Mouse (Mus musculus): ENCODE results near the gene Oas1h. TPM values are rescaled to one million over a fixed set of nuclear protein-coding genes. Genes with fewer than 3 reads are reported as not detected.

Gene Oas1h
- not detected for total RNA-seq (2023)

DNA sequence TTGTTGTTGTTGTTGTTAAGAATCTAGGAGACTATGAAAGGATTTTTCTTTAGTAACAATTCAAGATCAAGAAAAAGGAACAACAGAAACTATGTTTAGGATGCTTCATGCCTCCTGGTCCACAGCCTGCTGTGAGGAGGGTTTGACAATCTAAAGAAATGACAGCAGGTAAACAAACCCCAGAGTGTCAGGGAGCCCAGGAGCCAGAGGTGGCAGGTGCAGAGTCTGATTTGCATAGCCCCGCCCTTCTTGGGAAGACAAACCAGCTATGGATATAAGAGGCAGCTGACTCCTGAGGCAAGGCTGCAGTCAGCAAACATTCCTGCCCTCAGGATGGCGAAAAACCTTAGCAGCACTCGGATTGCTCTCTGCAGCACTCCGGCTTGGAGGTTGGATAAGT lies at the start of gene Oas1h:
Gene Oas1h (plus strand): TSS at position 301 of the 400 bp plus-strand sequence.

DNA sequence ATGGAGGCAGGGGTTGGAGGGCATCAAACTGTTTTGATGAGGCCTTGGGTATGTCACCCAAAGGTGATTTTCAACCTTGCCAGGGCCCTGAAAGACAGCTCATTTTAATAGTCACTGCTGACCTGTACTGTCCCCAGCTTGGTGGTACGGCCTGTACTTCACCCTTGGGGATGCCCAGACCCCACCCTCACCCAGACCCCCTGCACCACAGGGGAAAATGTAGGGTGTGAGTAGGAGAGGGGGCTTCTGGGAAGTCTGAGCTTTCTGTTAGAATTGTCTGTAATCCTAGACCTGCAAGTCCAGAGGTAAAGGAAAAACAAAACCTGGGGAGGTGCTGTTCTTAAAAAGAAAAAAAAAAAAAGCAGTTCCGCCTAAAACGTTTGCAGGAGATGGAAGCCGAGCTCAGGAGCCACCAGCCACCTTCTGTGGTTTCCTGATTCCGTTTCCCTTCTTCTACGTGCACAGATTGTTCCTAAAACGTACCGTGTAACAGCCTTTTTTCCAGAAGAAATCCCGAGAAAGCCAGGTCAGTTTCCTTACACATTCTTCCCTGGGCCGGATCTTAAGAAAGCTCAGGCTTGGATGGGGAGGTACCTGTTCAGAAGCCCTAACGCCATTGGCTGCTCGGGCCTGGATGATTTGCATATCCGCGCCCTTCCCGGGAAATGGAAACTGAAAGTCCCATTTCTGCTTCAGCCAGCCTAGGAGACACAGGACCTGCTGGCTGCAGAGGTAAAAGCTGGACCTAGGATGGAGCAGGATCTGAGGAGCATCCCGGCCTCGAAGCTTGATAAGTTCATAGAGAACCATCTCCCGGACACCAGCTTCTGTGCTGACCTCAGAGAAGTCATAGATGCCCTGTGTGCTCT lies 49.0 kb upstream of the Oas1h start, which contains the start of gene Oas1c:
Gene Oas1c (minus strand): TSS at position 564 of the 869 bp plus-strand sequence.

DNA sequence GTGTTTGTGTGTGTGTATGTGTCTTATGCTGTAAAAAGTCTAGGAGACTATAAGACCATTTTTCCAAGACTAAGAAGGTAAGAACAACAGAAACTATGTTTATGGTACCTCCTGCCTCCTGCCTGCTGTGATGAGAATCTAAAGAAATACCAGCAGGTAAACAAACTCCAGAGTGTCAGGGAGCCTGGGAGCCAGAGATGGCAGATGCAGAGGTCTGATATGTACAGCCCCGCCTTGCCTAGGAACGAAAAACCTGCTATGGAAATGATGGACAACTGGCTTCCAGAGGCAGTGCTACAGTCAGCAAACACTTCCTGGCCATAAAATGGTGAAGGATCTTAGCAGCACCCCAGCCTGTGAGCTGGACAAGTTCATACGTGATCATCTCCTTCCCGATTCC lies 14.2 kb upstream of the Oas1h start, which contains the start of gene Oas1f:
Gene Oas1f (plus strand): TSS at position 301 of the 400 bp plus-strand sequence.

GRCm38 (mm10) chr5:120887413-120887812 lies 26.2 kb downstream of the Oas1h start, which contains the start of gene Oas1g:
Gene Oas1g, minus strand, starts transcription at chr5:120887613.

DNA sequence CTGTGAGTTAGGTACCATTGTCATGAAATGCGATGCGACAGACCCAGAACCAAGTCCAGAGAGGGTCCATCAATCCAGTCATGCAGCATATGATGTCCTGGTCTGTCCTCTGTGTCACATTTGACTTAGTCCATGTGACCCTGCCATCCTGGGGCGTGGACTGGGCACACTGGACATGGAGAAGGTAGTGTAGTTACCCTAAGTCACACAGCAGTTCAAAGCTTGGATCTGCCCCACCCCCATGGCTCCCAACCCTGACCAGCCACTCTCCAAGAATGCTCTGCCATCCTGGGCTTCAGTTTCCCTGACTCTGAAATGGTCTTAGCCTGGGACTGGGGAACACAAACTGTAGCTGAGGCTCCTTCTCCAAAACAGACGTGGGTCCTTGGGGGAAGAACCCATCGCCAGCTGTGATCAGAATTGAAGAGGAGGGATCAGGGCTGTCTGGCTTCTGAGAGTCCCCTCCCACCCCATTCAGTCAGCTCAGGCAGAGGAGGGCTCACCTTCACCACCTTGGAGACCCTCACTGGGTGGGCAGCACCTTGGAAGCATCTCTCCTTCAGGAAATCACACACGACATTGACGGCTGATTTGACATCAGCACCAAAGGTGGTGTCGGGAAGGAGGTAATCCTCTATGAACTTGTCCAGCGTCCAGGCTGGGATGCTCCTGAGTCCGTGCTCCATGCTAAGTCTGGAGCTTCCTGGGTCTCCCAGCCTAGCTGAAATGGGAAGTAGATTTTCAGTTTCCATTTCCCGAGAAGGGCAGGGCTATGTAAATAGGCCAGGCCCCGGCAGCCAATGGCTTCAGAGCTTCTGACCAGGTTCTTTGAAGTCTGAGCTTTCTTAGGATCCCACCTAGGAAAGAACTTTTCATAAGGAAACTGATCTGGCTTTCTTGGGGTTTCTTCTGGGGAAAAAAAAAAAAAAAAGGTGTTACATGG lies 45.8 kb downstream of the Oas1h start, which contains the start of gene Oas1a:
Gene Oas1a (minus strand): TSS at position 731 of the 943 bp plus-strand sequence.

GRCm38 (mm10) chr5:120914204-120914603 lies 53.0 kb downstream of the Oas1h start, which contains the start of gene Oas1d:
Gene Oas1d, plus strand, starts transcription at chr5:120914536.

Other genes with a start within 250 kb of the Oas1h start
- 4.6 TPM for gene Rita1, start 248.8 kb upstream of the Oas1h start, total RNA-seq (2023)
- 116 TPM for gene Ddx54, start 248.7 kb upstream of the Oas1h start, total RNA-seq (2023)
- not detected for gene Cfap73, start 227.2 kb upstream of the Oas1h start, total RNA-seq (2023)
- 23.9 TPM for gene Rasal1, start 212.6 kb upstream of the Oas1h start, total RNA-seq (2023)
- gene Dtx1, start 149.5 kb upstream of the Oas1h start, total RNA-seq (2023): 197 TPM
- gene Oas2, start 111.6 kb upstream of the Oas1h start, total RNA-seq (2023): 12.6 TPM
- 8.6 TPM for gene Oas3, start 83.8 kb upstream of the Oas1h start, total RNA-seq (2023)
- gene Oas1e, start 65.9 kb upstream of the Oas1h start, total RNA-seq (2023): 0.41 TPM
- 10.5 TPM for gene Oas1c, start 48.9 kb upstream of the Oas1h start, total RNA-seq (2023)
- gene Oas1f, start 14.1 kb upstream of the Oas1h start, total RNA-seq (2023): not detected
- not detected for gene Oas1g, start 26.2 kb downstream of the Oas1h start, total RNA-seq (2023)
- 4.7 TPM for gene Oas1a, start 46.1 kb downstream of the Oas1h start, total RNA-seq (2023)
- gene Oas1d, start 53.1 kb downstream of the Oas1h start, total RNA-seq (2023): not detected
- gene Rph3a, start 148.7 kb downstream of the Oas1h start, total RNA-seq (2023): not detected

Measured in CD4-positive naive resting alpha-beta T cell, adult 76 days (primary cell).